Mouse (Mus musculus): ENCODE measurements at regions not wholly inside any gene's neighbourhood (a gene's known extent, or its start where the extent isn't known, plus 50 kb on each side); places are given as distances from the start of the nearest gene placed in this dataset.

DNA sequence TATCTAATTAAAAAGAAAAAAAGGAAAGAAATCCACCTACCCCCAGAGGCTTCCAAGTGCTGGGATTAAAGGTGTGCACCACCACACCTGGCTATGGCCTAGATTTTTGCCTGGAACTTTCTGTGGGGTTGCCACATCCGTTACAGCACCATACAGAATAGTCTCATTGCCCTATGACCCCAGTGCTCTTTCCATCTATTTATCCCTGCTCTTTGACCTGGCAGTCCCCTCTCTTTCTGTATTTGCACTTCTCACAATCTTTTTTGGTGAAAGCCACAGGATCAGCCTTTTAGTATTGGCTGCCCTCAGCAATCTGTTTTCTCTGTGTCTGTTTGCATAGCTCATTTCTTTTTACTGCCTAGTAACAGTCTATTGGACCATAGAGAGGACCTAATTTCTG is 197.9 kb upstream of the Bcor start:
- TF ChIP-seq TAL1 (conservative IDR thresholded peaks at IDR 0.05; ENCODE audit: low read depth, low read length) (no peak), CTCF (IDR thresholded peaks at IDR 0.05; ENCODE audit: low read depth, low read length) (no peak)

Measured in G1E (cell line).